Mouse (Mus musculus) liver, embryonic 11.5 days (tissue): ENCODE data around the gene Castor1. TPM values are rescaled to one million over a fixed set of nuclear protein-coding genes. Genes with fewer than 3 reads are reported as not detected.

ENCODE experiments used
- ATAC-seq: fragments of 200-750 bp; cut with Nextera tagmentation; replicated peaks from 2 replicates; pipeline ENCODE4 v1.8.0; 2017; ENCODE audit warnings: moderate number of reproducible peaks, mild to moderate bottlenecking, moderate TSS enrichment, moderate library complexity; ENCODE audit not compliant: low FRiP score
- DNase-seq: peaks from one replicate; pipeline ENCODE4 v3.0.0-alpha.2; 2017; ENCODE audit warnings: low spot score
- H3K27ac ChIP-seq: fragments of 300-500 bp; sonication (generic); 2 replicates; pipeline ENCODE4 v1.5.1; 2014; ENCODE audit warnings: mild to moderate bottlenecking, low read depth, low read length, control low read depth
- H3K27me3 ChIP-seq: fragments of 300-500 bp; sonication (generic); replicated peaks from 2 replicates; pipeline ENCODE4 v1.6.1; 2014; ENCODE audit warnings: low read length, mixed read lengths; ENCODE audit not compliant: control insufficient read depth, insufficient read depth
- H3K36me3 ChIP-seq: fragments of 300-500 bp; sonication (generic); 2 replicates; pipeline ENCODE4 v1.6.1; 2014; ENCODE audit warnings: mild to moderate bottlenecking, low read length, moderate library complexity, mixed read lengths; ENCODE audit not compliant: control insufficient read depth, insufficient read depth
- H3K4me1 ChIP-seq: fragments of 300-500 bp; sonication (generic); replicated peaks from 2 replicates; pipeline ENCODE4 v1.6.1; 2014; ENCODE audit warnings: low read length, mixed read lengths; ENCODE audit not compliant: control insufficient read depth, insufficient read depth
- H3K4me2 ChIP-seq: fragments of 300-500 bp; sonication (generic); 2 replicates; pipeline ENCODE4 v1.6.1; 2014; ENCODE audit warnings: mild to moderate bottlenecking, control low read depth, moderate library complexity
- H3K4me3 ChIP-seq: fragments of 300-500 bp; sonication (generic); 2 replicates; pipeline ENCODE4 v1.5.1; 2014; ENCODE audit warnings: low read depth, low read length, control low read depth
- H3K9ac ChIP-seq: fragments of 300-500 bp; sonication (generic); 2 replicates; pipeline ENCODE4 v1.6.1; 2014; ENCODE audit warnings: low read depth, low read length, control low read depth
- H3K9me3 ChIP-seq: fragments of 300-500 bp; sonication (generic); 2 replicates; pipeline ENCODE4 v1.6.1; 2016; ENCODE audit warnings: low read length, inconsistent platforms, mixed read lengths; ENCODE audit not compliant: control insufficient read depth
- WGBS: fragments of 180-500 bp; shearing (Covaris S2); extraction: QIAGEN DNeasy Blood & Tissue Kit; methylation state at CpG from one replicate; pipeline ENCODE4 v1.1.7; 2014; 5-methylcytosine and 5-hydroxymethylcytosine counted together
- polyA plus RNA-seq: library from polyadenylated mRNA; unstranded; fragments of >200 nt; fragmentation: Nextera tagmentation; extraction: Ambion mirVana; gene quantifications from 2 replicates; pipeline ENCODE4 v1.2.1, GENCODE M21; 2014

Castor1 gene
- polyA plus RNA-seq, 1 experiment from 2014 or later, result 2.0 TPM

GRCm38 (mm10) chr11:4266271-4267201, 48.5 kb downstream of the Castor1 start:
- peaks cover 12% of the 10 kb centered on the region for H3K4me1 ChIP-seq
- no peaks in the 10 kb centered on the region for H3K9me3 ChIP-seq
- H3K4me2 ChIP-seq, result peak overlapping the region; percentile 79
- WGBS, result 1% methylated on average over 58 of the region's 61 CpGs
- DNase-seq (peak; percentile 47), ATAC-seq (no peak)
- H3K27me3 ChIP-seq, result peaks cover 53% of the 10 kb centered on the region
- peak overlapping the region; percentile 60 for H3K4me3 ChIP-seq
- H3K36me3 ChIP-seq, result no peaks in the 10 kb centered on the region
- H3K27ac ChIP-seq, result no peak overlapping the region
- H3K9ac ChIP-seq, result peak overlapping the region; percentile 36

- H3K4me1 ChIP-seq, result peaks cover 8% of the 10 kb centered on the region
- no peak overlapping the region for H3K27ac ChIP-seq
- H3K4me3 ChIP-seq, result peak overlapping the region; percentile 60
- H3K9ac ChIP-seq, result no peak overlapping the region
- H3K4me2 ChIP-seq, result peak overlapping the region; percentile 79
- DNase-seq (no peak), ATAC-seq (no peak)
- 7% methylated on average over 12 of the region's 13 CpGs for WGBS
- no peaks in the 10 kb centered on the region for H3K9me3 ChIP-seq
- no peaks in the 10 kb centered on the region for H3K36me3 ChIP-seq
- peaks cover 53% of the 10 kb centered on the region for H3K27me3 ChIP-seq
These were observed 49.2 kb downstream of the Castor1 start for GRCm38 (mm10) chr11:4267202-4267578.

- H3K27me3 ChIP-seq, result peaks cover 53% of the 10 kb centered on the region
- H3K36me3 ChIP-seq, result no peaks in the 10 kb centered on the region
- H3K4me2 ChIP-seq, result no peak overlapping the region
- ATAC-seq, result no peak
- H3K27ac ChIP-seq, result no peak overlapping the region
- no peaks in the 10 kb centered on the region for H3K9me3 ChIP-seq
- H3K9ac ChIP-seq, result no peak overlapping the region
- WGBS, result 76% methylated on average over 6 of the region's 6 CpGs
- no peak for DNase-seq
- no peak overlapping the region for H3K4me3 ChIP-seq
- H3K4me1 ChIP-seq, result 0 out of 2 replicates have a peak, but pooled peaks cover under 1% of the 10 kb centered on the region
These were observed 50.5 kb downstream of the Castor1 start for GRCm38 (mm10) chr11:4268500-4268899.

- WGBS, result 27% methylated on average over 19 of the region's 20 CpGs
These were observed 52.9 kb downstream of the Castor1 start for GRCm38 (mm10) chr11:4270744-4271459.

GRCm38 (mm10) chr11:4271544-4271943, 53.5 kb downstream of the Castor1 start:
- peaks cover 32% of the 10 kb centered on the region for H3K27me3 ChIP-seq
- no peaks in the 10 kb centered on the region for H3K4me1 ChIP-seq
- 71% methylated on average over 11 of the region's 11 CpGs for WGBS

More at GRCm38 (mm10) chr11:4270744-4271459, 52.9 kb downstream of the Castor1 start:
- H3K36me3 ChIP-seq, result no peaks in the 10 kb centered on the region
- H3K9ac ChIP-seq, result no peak overlapping the region
- H3K9me3 ChIP-seq, result no peaks in the 10 kb centered on the region
- H3K27me3 ChIP-seq, result peaks cover 38% of the 10 kb centered on the region
- H3K4me3 ChIP-seq, result no peak overlapping the region
- DNase-seq (no peak), ATAC-seq (no peak)
- no peak overlapping the region for H3K4me2 ChIP-seq
- H3K4me1 ChIP-seq, result no peaks in the 10 kb centered on the region
- no peak overlapping the region for H3K27ac ChIP-seq

More at GRCm38 (mm10) chr11:4271544-4271943, 53.5 kb downstream of the Castor1 start:
- Histone ChIP-seq H3K27ac (no peak overlapping the region), H3K36me3 (no peaks in the 10 kb centered on the region), H3K4me3 (no peak overlapping the region), H3K9ac (no peak overlapping the region), H3K4me2 (no peak overlapping the region), H3K9me3 (no peaks in the 10 kb centered on the region)
- DNase-seq (no peak), ATAC-seq (no peak)

Other genes starting within 250 kb of the Castor1 start
- 0.16 and 0.29 TPM in 2 replicates for gene 4930556J24Rik, start 241.4 kb upstream of the Castor1 start, polyA plus RNA-seq
- gene Gal3st1, start 234.6 kb upstream of the Castor1 start, polyA plus RNA-seq, result 0.87 and 1.5 TPM in 2 replicates
- 0.88 and 1.1 TPM in 2 replicates for gene Sec14l4, start 186.8 kb upstream of the Castor1 start, polyA plus RNA-seq
- gene Sec14l3, start 153.4 kb upstream of the Castor1 start, polyA plus RNA-seq, result not detected in 2 replicates
- 48.8 and 51.8 TPM in 2 replicates for gene Mtfp1, start 122.8 kb upstream of the Castor1 start, polyA plus RNA-seq
- gene Sec14l2, start 94.8 kb upstream of the Castor1 start, polyA plus RNA-seq, result 6.2 and 6.8 TPM in 2 replicates
- gene Rnf215, start 83.0 kb upstream of the Castor1 start, polyA plus RNA-seq, result 10.4 and 11.6 TPM in 2 replicates
- gene Ccdc157, start 57.9 kb upstream of the Castor1 start, polyA plus RNA-seq, result 2.2 and 2.3 TPM in 2 replicates
- 76.0 and 76.7 TPM in 2 replicates for gene Sf3a1, start 57.9 kb upstream of the Castor1 start, polyA plus RNA-seq
- 13.2 and 13.6 TPM in 2 replicates for gene Tbc1d10a, start 31.4 kb upstream of the Castor1 start, polyA plus RNA-seq
- gene Osm, start 18.2 kb downstream of the Castor1 start, polyA plus RNA-seq, result 0.32 and 0.33 TPM in 2 replicates
- 0.06 TPM in 1 of 2 replicates, not detected in the other for gene Lif, start 39.3 kb downstream of the Castor1 start, polyA plus RNA-seq
- 1.4 and 1.9 TPM in 2 replicates for gene Hormad2, start 222.9 kb downstream of the Castor1 start, polyA plus RNA-seq